13 mouse cellular contexts compared by ENCODE assay signal in genomic region chr5:110778263-110778662, GRCm38 (mm10).
"Had no signal": no experiment of that assay in that cellular context is flagged by ENCODE, and none has a peak within 500 bp of the region (broad histone marks: within the 10 kb centered on the region; RNA-seq: fewer than 3 reads in every experiment).

No protein-coding gene starts in this region.

- DNase-seq: kidney, adult 2 months; kidney, postnatal 14 days; left cerebral cortex, postnatal 4 days; lung, adult 18-20 months; retina, postnatal 1 day; right cerebral cortex, postnatal 4 days; spleen, adult 18-20 months; thymus, postnatal 36 days had no signal

- ATAC-seq: midbrain, embryonic 16.5 days had no signal

- H3K27ac ChIP-seq: kidney, embryonic 15.5 days; limb, embryonic 15.5 days; midbrain, embryonic 10.5 days; neural tube, embryonic 13.5 days had no signal

- H3K4me2 ChIP-seq: limb, embryonic 15.5 days; neural tube, embryonic 13.5 days had no signal

- H3K9ac ChIP-seq: limb, embryonic 15.5 days; neural tube, embryonic 13.5 days had no signal

- H3K9me3 ChIP-seq: kidney, embryonic 15.5 days; limb, embryonic 15.5 days; midbrain, embryonic 10.5 days; neural tube, embryonic 13.5 days had no signal

- H3K4me3 ChIP-seq: kidney, embryonic 15.5 days; limb, embryonic 15.5 days; neural tube, embryonic 13.5 days had no signal

- H3K27me3 ChIP-seq: kidney, embryonic 15.5 days; limb, embryonic 15.5 days; neural tube, embryonic 13.5 days had no signal
